Mouse (Mus musculus): ENCODE measurements around the gene Mboat2.

DNA sequence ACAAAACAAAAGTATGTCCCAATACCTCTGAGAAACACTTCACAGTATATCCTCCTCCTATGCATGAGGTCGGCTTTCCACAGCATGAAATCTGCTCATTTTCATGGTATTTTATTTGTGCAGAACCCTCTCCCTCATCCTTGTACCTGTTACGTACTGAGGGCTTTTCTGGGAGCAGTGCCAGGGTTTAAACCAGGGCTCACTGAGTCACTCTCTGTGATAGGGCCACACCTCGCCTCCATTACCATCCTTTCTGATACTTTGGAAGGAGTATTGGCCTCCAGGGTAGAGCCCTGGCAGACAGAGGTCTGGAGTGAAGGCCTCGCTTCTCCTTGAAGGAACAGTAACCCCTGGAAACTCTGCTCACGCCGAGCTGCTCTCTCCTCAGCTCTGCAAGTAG lies 174.7 kb downstream of the Mboat2 start:
- TF ChIP-seq GATA1 (IDR thresholded peaks at IDR 0.05; ENCODE audit: low read length) (no peak), TAL1 (IDR thresholded peaks at IDR 0.05; ENCODE audit: low read length) (no peak)
